Mouse (Mus musculus): Measurements from ENCODE around the gene Sult3a2. TPM values are rescaled to one million over a fixed set of nuclear protein-coding genes. Genes with fewer than 3 reads are reported as not detected.
"Not testable (repeated sequence)": the region's sequence is repeated elsewhere in the genome, so short reads cannot be mapped to it uniquely, and the experiment has no call there.

Gene Sult3a2
- not detected for total RNA-seq (2021)

- no peak for DNase-seq
Observed at GRCm38 (mm10) chr10:33786604-33787003, at the start of gene Sult3a2. Sult3a2 (minus strand) TSS chr10:33786704.

- DNase-seq = no peak
Observed at GRCm38 (mm10) chr10:33820892-33821291, 34.4 kb upstream of the Sult3a2 start.

GRCm38 (mm10) chr10:33816923-33817322, 30.4 kb upstream of the Sult3a2 start:
- no peak for DNase-seq

GRCm38 (mm10) chr10:33814266-33814665, 27.8 kb upstream of the Sult3a2 start:
- DNase-seq = no peak

- DNase-seq = no peak
Observed at GRCm38 (mm10) chr10:33811807-33812206, 25.3 kb upstream of the Sult3a2 start.

GRCm38 (mm10) chr10:33797221-33797949, 10.9 kb upstream of the Sult3a2 start:
- DNase-seq = not testable (repeated sequence)

GRCm38 (mm10) chr10:33796269-33796915, 9.9 kb upstream of the Sult3a2 start:
- not testable (repeated sequence) for DNase-seq

GRCm38 (mm10) chr10:33792166-33792565, 5.7 kb upstream of the Sult3a2 start:
- DNase-seq = not testable (repeated sequence)

- DNase-seq = no peak
Observed at GRCm38 (mm10) chr10:33787541-33787940, 1.0 kb upstream of the Sult3a2 start.

- not testable (repeated sequence) for DNase-seq
Observed at GRCm38 (mm10) chr10:33735251-33735650, 51.3 kb downstream of the Sult3a2 start.

GRCm38 (mm10) chr10:33733241-33733640, 53.3 kb downstream of the Sult3a2 start:
- no peak for DNase-seq

- DNase-seq = no peak
Observed at GRCm38 (mm10) chr10:33732409-33733185, 53.9 kb downstream of the Sult3a2 start.

- no peak for DNase-seq
Observed at GRCm38 (mm10) chr10:33723764-33724163, 62.7 kb downstream of the Sult3a2 start.

GRCm38 (mm10) chr10:33721827-33722438, 64.6 kb downstream of the Sult3a2 start:
- DNase-seq = no peak

Other genes with a start within 250 kb of the Sult3a2 start
- gene Clvs2, start 161.9 kb downstream of the Sult3a2 start, total RNA-seq (2021) = not detected
- not detected for gene Sult3a1, start 71.0 kb upstream of the Sult3a2 start, total RNA-seq (2021)
- gene Rsph4a, start 118.4 kb upstream of the Sult3a2 start, total RNA-seq (2021) = not detected
- gene Zup1, start 164.6 kb upstream of the Sult3a2 start, total RNA-seq (2021) = 10 to 100 TPM in 1 of 2 experiments, 1 to 10 TPM in 1; 9.6 to 12.0 TPM
- 100 to 1,000 TPM; 112 to 119 TPM for gene Rwdd1, start 232.9 kb upstream of the Sult3a2 start, total RNA-seq (2021)